20 mouse cellular contexts compared by ENCODE assay signal in the genomic region with DNA sequence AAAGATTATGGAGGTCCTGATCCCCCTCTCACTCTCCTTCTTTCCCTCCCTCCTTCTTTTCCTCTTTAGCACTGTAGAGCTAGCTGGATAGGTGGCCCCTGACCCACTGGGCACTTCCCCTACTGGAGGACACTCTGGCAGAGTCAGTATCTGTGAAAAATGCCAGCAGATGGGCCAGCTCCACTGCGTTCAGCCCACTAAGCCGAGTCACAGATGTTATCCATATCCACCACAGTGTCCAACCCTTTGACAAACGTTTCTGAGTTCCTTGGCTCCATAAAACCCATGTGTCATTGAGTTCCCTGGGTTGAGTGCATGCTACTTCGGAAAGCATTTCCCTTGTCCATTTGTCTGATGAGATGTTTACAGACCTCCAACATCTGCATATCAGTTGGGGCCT.
DNase-seq lines count a peak whose midpoint lies in the region; ATAC-seq and TF ChIP-seq lines count a peak whose summit lies in the region.
"Had no signal": no experiment of that assay in that cellular context is flagged by ENCODE, and none has a peak within 500 bp of the region (broad histone marks: within the 10 kb centered on the region; RNA-seq: fewer than 3 reads in every experiment).

No protein-coding gene starts in this region.

- 58% methylated on average over 4 of the region's 4 CpGs for WGBS in lung, embryonic 14.5 days
- 65% methylated on average over 4 of the region's 4 CpGs for WGBS in lung, adult 2 months
- 91% methylated on average over 4 of the region's 4 CpGs for WGBS in forebrain, embryonic 13.5 days

- H3K4me1 ChIP-seq in lung, embryonic 14.5 days (ENCODE audit: insufficient read depth) = peaks cover 18% of the 10 kb centered on the region
- H3K4me1 ChIP-seq in lung, adult 2 months (ENCODE audit: control insufficient read depth, insufficient read depth, low read length) = no peaks in the 10 kb centered on the region; the same call in 1 of the 2 replicates
- H3K4me1 ChIP-seq in forebrain, embryonic 13.5 days = no peaks in the 10 kb centered on the region
- H3K4me1 ChIP-seq: heart, embryonic 12.5 days; hindbrain, embryonic 15.5 days had no signal

- no peak for TF ChIP-seq CTCF in lung, embryonic 14.5 days (IDR thresholded peaks at IDR 0.05; ENCODE audit: low read depth)
- TF ChIP-seq CTCF in lung, adult 2 months (IDR thresholded peaks at IDR 0.05; ENCODE audit: insufficient read depth, low read length) = no peak

- no peaks in the 10 kb centered on the region for H3K27me3 ChIP-seq in lung, embryonic 14.5 days (ENCODE audit: insufficient read depth, low read length)
- no peaks in the 10 kb centered on the region for H3K27me3 ChIP-seq in forebrain, embryonic 13.5 days
- H3K27me3 ChIP-seq: heart, embryonic 12.5 days; hindbrain, embryonic 15.5 days had no signal

- no peaks in the 10 kb centered on the region for H3K9me3 ChIP-seq in lung, embryonic 14.5 days (ENCODE audit: low read depth, low read length)
- H3K9me3 ChIP-seq in forebrain, embryonic 13.5 days (replicated peaks) = no peaks in the 10 kb centered on the region
- H3K9me3 ChIP-seq: heart, embryonic 12.5 days; hindbrain, embryonic 10.5 days; hindbrain, embryonic 15.5 days had no signal

- TF ChIP-seq POLR2A in lung, adult 2 months (IDR thresholded peaks at IDR 0.05; ENCODE audit: borderline replicate concordance, extremely low read depth, low read depth, low read length) = no peak

- no peaks in the 10 kb centered on the region for H3K36me3 ChIP-seq in lung, embryonic 14.5 days (ENCODE audit: insufficient read depth)
- H3K36me3 ChIP-seq in forebrain, embryonic 13.5 days (ENCODE audit: poor library complexity, severe bottlenecking) = no peaks in the 10 kb centered on the region
- H3K36me3 ChIP-seq: heart, embryonic 12.5 days; hindbrain, embryonic 10.5 days; hindbrain, embryonic 15.5 days had no signal

- no peak overlapping the region for H3K4me2 ChIP-seq in lung, embryonic 14.5 days
- H3K4me2 ChIP-seq in forebrain, embryonic 13.5 days = no peak overlapping the region
- H3K4me2 ChIP-seq: heart, embryonic 12.5 days; hindbrain, embryonic 15.5 days had no signal

- peak; percentile 62 for ATAC-seq in lung, embryonic 14.5 days (ENCODE audit: insufficient read depth)
- no peak for ATAC-seq in forebrain, embryonic 13.5 days
- ATAC-seq: forebrain, embryonic 16.5 days; intestine, embryonic 16.5 days had no signal

- no peak overlapping the region for H3K27ac ChIP-seq in lung, embryonic 14.5 days (ENCODE audit: low read depth)
- no peak overlapping the region for H3K27ac ChIP-seq in forebrain, embryonic 13.5 days
- H3K27ac ChIP-seq: gastrocnemius, adult 2 months; heart, adult 2 months; hindbrain, embryonic 10.5 days; hindbrain, embryonic 15.5 days had no signal

- no peak overlapping the region for H3K4me3 ChIP-seq in lung, embryonic 14.5 days (ENCODE audit: low read depth, low read length)
- no peak overlapping the region for H3K4me3 ChIP-seq in lung, adult 2 months (replicated peaks; ENCODE audit: extremely low read depth, low read depth, low read length)
- no peak overlapping the region for H3K4me3 ChIP-seq in forebrain, embryonic 13.5 days
- H3K4me3 ChIP-seq: gastrocnemius, adult 2 months; heart, adult 2 months; heart, embryonic 12.5 days; hindbrain, embryonic 10.5 days; hindbrain, embryonic 15.5 days had no signal

- H3K9ac ChIP-seq in lung, embryonic 14.5 days = no peak overlapping the region
- H3K9ac ChIP-seq in forebrain, embryonic 13.5 days = no peak overlapping the region
- H3K9ac ChIP-seq: heart, embryonic 12.5 days; hindbrain, embryonic 15.5 days had no signal

- DNase-seq in adrenal gland, postnatal 14 days = peak; percentile 7
- no peak for DNase-seq in adrenal gland, postnatal 4 days (ENCODE audit: low spot score in 2 of 2)
- peak; percentile 80 for DNase-seq in lung, embryonic 14.5 days
- no peak for DNase-seq in lung, adult 2 months
- peak; percentile 5 for DNase-seq in lung, postnatal 14 days
- no peak for DNase-seq in embryo, embryonic 10.5 days (ENCODE audit: low spot score)
- no peak for DNase-seq in urinary bladder, postnatal 4 days (ENCODE audit: low spot score in 2 of 2)
- DNase-seq: adrenal gland, adult 2 months; cerebellum, adult 18-20 months; cerebellum, adult 9-11 months; cerebellum, postnatal 36 days; gastrocnemius, adult 2 months; gastrocnemius, postnatal 36 days; heart, adult 2 months had no signal

Comparison
In these comparisons a context has a peak if more than half of its experiments do, and no peak if none do; other contexts are left out.
1. DNase-seq: peak in adrenal gland, postnatal 14 days (single experiment), lung, embryonic 14.5 days (single experiment) and lung, postnatal 14 days (single experiment); none in adrenal gland, postnatal 4 days (0 of 2), lung, adult 2 months (single experiment), embryo, embryonic 10.5 days (single experiment) and urinary bladder, postnatal 4 days (0 of 2).